Mouse (Mus musculus) adrenal gland, postnatal 25 days (tissue): Measurements from ENCODE around the gene Iqcd. TPM values are rescaled to one million over a fixed set of nuclear protein-coding genes. Genes with fewer than 3 reads are reported as not detected.
A peak's percentile ranks its signal among the peaks of the same experiment; 100 is the strongest.

ENCODE experiments used
- DNase-seq: peaks from one replicate; pipeline ENCODE4 v3.0.0; 2021; ENCODE audit warnings: mixed read lengths
- total RNA-seq: library from RNA; stranded (reverse); gene quantifications from 2 replicates; pipeline ENCODE4 v1.2.3, GENCODE M21; 2021

Iqcd gene
- total RNA-seq, 1 experiment from 2014 or later = 0.67 TPM

DNA sequence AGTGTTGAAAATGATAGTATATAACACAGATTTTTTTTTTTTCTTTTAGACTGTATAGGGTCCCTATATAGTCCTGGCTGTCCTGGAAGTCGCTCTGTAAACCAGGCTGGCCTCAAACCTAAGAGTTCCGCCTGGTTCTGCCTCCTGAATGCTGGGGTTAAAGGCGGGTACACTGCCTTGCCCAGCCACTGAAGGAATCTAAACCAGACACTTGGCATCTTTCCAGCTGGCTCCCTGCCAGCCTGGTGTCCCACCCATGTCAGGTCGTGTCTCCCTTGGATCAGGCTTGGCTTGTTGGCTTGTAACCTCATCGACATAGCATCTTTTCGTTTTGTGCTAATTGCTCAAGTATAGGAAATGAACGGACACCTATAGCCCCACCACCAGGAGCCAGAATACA is 39.8 kb downstream of the Iqcd start:
- DNase-seq = no peak

DNA sequence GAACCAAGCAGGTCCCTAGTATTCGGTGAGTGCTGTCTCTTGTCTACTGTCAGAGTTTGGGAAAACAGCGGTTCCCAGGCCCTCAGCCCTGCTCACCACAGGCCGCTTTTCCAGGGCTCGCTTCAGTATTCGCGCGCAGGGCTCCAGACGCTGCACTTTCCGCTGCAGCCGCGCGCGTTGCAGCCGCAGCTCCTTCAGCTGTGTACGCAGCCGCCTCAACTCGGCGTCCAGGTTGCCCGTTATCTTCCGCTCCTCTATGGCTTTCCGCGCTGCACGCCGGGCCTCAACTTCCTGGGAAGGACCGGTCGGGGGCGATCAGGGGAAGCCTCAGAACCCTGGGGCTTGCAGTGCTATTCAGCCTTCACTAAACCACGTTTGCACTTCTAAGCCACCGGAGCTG is 42.3 kb downstream of the Iqcd start:
- DNase-seq = no peak

DNA sequence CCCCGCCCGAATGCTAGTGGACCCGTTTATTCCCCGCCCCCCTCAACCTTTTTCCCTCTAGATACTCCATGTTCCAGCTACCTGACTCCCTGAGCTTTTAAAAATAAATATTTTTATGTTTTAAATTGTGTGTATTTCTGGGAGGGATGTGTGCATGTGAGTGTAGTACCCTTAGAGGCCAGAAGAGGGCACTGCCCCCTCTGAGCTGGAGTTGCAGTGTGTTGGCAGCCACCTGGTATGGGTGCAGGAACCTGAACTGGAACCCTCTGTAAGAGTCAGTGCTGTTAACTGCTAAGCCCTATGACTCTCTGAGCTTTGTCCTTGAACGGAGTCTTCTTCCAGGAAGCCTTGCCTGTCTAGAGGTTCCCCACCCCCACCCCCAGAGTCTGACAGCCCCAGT is 43.1 kb downstream of the Iqcd start:
- no peak for DNase-seq

DNA sequence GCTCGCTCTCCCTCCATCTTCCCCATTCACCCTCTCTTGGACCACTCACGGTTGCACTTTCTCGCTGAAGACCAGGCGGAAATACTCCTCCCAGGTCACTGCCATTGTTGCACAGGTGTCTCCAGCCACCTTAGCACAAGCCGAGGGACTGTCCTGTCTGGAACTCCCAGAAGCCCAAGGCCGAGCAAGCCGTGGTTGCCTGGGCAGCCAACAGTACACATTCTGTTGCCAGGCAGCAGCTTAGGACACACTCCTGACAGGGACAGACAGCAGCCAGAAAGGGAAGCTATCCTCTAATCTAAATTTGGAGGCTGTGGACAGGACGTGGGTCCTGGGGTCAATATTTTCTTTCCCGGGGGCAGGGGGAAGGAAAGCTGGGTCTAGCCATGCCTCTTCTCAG is 45.3 kb downstream of the Iqcd start, which contains the start of gene Cfap73:
Cfap73 (minus strand) TSS at position 105 of the 400 bp plus-strand sequence.
- peak; percentile 64 for DNase-seq

DNA sequence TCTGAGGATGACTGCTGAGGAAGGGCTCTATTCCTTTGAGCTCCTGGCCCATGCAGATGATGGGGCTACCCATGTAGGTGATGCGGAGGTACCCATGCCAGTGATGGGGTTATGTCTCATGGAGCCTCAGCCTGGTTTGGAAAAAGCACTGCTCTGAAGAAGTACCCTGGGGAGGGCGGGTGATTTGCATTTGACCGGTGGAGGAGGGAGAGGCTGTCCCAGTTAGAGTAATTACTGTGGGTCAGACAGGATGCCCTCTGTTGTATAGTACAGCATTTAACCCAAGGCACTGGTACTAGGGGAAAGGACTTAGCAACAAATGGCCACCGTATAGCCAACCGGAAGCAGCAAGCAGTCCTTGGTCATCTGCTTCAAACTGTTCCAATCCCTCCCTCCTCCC is 46.0 kb downstream of the Iqcd start:
- no peak for DNase-seq

DNA sequence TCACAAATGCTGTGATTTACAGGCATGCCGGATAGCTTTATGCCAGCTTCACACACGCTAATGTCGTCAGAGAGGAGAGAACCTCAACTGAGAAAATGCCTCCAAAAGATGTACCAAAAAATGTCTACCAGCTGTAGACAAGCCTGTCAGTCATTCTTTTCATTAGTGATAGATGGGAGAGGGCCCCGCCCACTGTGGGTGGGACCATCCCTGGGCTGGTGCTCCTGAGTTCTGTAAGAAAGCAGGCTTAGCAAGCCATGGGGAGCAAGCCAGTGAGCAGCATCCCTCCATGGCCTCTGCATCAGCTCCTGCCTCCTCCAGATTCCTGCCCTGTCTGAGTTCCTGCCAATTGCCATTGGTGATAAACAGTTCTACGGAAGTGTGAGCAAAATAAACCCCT is 46.8 kb downstream of the Iqcd start:
- no peak for DNase-seq

DNA sequence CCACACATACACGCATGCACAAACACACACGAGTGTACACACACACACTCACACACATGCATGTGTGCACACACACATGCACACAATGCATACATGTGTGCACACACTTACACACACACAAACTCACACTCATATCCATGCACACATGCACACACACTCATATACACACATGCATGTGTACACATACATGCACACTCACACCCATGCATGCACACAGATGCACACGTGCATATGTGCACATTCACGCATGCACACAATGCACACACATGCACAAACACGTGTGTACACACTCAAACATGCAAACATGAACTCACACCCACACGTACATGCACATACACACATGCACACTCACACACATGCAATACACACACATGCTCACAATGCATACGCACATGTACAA is 51.3 kb downstream of the Iqcd start:
- no peak for DNase-seq

DNA sequence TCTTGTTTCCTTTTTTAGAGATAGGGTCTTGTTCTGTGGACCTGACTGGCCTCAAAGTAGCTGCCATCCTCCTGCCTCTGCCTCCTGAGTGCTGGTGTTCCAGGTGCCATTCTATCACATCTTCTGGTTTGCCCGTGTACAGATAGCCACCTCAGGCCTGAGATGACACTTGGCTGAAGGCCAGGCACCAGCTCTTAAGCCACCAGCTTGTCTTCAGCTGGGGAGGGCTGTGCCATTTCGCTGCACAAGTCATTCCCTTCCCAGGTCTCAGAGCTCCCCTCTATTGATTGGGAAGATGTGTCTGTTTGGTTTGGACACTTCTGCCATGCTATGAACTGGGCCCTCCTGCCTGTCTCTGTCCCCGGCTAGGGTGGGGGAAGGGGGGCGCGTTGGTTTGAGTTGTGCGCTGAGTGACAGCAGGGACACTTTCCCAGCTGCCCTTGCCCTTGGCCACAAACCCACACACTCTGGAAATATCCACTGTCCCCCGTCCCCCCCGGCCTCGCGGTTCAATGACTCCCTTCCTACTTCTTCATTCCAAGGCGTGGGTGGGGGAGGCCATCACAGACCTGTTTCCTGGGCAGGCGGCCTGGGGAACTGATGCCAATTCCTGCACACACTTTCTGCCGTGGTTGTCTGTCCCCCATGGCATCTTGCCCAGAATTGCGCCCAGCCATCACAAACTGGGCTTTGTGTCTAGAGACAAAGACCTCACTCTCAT is 54.7 kb downstream of the Iqcd start:
- DNase-seq = peak; percentile 77

DNA sequence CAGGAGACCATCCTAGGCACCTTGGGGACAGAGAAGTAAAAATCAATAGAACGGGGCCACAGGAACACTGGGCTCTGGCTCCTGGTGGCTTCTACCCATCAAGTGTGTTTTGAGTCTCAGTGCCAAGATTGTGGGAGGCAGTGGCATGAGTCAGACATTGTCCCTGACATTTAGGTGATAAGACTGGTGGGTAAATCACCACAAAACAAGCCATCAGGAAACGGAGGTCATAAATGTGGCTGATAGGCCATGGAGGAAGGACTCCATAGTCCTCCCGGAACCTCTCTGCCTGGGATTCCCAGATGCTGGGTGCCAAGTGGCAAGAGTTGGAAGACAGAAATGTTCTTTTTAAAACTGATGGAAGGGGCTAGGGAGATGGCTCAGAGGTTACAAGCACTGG is 55.4 kb downstream of the Iqcd start:
- DNase-seq = peak; percentile 43

DNA sequence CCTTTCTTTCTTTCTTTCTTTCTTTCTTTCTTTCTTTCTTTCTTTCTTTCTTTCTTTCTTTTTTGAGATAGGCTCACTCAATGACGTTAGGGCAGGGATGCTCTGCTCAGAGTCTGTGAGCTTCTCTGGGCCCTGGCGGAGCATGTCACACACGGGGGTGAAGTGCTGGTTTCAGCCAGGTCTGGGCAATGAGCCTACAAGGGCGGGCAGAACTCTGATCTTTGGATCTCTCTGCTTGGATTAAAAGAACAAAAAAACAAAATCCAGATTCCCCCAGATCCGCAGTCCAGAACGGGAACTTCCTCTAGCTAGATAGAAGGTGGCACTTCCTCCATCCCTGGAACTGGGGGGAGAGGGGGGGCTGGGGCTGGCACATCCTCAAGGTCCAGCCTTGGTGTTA is 57.0 kb downstream of the Iqcd start:
- peak; percentile 63 for DNase-seq

DNA sequence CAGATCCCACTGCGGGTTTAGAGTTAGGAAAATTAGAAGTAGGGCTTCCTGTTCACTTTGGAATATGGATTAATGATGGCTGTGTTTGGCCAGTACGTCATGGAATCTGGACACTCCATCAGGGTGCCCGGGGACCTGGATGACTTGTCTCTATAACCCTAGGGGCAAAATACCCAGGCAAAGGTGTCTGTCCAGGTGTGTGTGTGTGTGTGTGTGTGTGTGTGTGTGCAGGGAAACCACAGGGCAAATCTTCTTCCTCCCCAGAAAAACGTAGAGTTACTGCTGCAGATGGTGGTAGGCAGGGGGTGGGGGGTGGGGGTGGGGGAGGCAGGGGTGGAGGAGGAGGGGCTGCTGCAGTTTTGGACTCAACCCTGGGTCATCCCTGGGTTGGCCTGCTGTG is 58.5 kb downstream of the Iqcd start:
- DNase-seq = no peak

DNA sequence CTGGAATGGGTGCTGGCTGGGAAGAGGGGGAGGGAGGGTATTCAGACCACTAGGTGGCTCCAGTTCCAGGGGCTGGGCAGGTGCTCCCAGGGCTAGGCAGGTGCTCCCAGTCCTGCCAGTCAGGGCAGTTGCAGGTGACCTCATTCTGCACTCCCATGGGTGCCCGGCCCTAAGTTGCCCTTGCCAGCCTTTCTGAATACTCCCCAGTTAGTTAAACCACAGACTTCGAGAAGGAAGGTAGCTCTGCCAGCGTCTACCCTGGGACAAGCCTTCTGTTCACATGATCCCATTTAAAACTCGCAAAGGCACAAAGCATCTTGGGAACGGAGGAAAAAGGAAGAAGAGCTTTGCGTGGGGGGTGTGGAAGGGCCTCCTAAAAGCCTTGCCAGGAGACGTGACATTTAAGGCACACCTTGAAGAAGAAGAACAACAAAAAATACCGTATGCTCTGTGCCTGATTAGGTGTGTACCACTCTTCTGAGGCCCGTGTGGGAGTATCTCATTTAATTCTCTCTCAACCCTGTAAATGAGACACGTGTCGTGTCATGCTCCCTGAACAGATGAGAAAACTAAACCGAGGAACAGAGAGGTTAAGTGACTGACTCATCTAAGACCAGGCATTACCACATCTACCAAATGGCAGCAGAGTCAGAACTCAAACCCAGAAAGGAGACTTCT is 59.1 kb downstream of the Iqcd start:
- DNase-seq = no peak

DNA sequence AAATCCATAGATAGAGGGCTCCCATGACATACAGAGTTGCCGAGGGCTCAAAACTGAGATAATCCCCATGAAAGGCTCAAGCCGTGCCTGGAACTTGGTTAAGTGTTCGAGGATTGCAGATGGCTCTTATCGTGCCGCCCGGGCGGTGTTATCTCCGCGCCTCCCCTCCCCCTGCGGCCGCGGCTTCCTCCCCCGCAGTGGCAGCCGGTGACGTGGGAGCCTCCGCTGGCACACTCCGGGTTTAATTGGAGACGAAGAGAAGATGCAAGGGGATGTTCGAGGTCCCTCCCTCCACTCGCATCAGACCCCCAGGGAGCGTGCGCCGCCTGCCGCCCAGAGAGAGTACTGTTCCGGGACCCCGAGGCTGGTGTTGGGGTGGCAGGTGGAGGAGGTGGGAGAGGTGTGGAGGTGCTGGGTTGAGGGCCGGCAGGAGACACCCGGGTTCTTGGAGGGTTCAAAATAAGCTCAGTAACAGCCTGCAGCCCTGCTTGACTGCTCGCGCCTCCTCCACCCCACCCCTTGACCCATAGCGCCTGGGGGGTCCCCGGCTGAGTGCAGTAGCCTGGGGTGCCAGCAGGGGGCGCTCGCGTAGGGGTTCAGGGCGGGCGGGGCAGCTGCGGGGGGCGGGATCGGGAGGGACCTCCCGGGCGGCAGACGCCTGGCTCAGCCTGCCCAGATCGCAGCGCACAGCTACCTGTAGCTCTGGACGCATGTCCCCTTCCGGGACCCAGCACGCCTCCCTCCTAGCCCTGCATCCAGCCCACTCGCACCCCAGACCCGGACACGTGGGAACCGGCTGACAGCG is 60.0 kb downstream of the Iqcd start, which contains the start of gene Rasal1:
Rasal1 (plus strand) TSS at position 244 of the 805 bp plus-strand sequence.
- DNase-seq = peak; percentile 81

DNA sequence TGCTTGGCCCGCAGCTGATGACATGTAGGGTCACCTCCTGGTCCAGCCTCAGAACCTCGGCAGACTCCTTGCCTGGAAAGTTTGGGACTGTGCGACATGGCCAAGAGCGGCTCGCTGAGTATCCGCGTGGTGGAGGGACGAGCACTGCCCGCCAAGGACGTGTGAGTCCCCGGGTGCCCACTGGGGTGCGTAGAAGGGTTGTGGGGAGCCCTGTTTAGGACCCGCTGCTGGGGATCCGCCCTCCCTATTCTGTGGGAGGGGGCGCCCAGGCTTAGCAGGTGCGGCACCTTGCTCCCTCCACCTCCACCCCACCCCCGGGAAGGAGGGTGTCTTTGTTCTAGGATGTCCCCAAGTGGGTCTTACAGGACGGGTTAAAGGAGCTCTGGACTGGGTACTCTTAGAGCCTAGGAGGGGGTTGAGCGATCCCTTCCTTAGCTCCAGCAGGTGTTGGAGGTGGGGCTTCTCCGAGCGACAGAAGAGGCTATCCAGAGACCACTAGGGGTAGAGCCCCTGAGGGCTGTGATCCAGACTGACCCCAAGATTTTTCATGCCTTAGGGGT is 60.6 kb downstream of the Iqcd start:
- no peak for DNase-seq

DNA sequence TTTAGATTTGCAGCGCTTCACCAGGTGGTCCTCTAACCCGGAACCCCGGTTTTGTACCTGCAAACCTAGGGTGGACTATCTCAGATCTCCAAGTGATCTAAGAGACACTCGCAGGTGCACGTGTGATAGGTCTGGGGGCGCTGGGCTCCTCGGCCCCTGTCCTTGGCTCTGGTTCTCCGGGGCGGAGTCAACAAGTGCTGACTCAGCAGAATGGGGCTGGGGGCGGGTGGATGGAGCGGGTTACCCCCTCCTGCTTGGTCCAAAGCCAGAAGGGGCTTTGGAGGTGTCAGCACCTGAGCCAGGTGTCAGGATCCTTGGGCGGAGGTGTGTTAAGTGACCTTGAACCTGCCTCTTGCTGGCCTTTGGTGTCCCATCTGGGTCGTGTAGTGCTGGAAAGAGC is 61.1 kb downstream of the Iqcd start:
- no peak for DNase-seq

DNA sequence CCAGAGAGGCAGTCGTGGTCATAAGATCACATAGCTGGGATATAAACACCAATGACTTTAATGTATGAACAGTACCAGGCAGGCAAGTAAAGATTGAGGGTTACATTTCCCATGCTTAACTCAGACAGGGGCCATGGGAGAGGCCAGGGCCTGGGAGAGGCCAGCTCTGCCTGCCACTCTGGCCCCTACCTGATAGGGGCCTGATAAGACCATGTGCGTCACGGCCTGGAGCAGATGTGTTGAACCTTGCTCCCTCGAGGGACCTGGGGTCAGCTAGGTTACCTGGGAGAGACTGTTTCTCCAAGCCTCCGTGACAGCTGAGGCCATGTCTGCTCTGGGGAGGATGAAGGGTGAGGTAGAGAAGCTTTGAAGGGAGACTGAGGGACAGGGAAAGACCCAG is 62.4 kb downstream of the Iqcd start:
- no peak for DNase-seq

DNA sequence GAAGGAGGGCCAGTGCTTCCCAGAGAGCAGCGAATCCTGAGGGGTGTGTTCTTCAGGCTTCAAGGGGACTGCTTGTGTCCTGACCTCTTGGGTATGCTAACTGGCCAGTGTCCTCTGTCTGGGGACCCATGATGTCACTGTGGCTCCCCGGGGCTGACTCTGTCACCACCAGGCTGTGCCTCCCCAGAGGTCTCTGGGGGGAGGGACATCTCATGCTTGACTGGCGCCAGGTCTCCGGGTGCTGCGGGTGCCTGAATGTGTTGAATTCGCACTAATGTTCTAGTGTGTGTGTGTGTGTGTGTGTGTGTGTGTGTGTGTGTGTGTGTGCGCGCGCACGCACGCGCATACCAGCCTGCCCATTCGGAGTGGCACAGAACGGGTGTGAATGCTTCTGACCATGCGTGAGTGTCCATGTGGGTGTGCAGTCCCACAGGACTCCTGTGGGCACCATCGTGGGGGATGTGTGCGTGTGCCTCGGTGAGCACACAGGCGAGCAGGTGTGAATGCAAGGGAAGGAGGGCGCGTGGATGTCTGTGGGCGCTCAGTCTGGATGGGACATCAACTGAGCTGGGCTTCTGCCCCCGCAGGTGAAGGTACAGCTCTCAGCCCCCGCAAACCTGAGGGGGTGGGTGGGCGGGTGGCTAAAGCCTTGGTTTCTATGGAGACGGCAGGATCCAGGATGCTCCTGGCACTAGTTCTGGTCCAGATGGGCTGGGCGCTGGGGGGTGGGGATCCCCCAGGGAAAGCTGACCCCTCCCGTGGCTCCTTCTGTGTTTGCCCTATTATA is 64.3 kb downstream of the Iqcd start:
- DNase-seq = no peak

DNA sequence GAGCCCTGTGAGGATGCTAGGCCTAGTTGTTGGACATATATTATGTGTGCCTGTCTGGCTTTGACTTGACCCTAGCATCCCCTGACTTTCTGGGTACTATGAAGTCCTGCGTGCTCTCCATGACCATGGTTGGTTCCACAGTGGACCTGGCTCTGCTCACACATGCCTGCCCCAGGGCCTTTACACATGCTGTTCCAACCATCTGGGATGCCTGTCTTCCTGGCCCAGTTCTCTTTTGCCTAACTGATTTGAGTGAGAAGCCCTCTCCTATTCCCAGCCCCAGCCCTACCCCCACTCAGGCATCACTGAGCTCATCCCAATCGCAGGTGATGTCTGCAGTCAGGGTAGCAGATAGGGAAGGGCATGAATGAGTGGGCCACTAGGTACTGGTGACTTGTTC is 65.1 kb downstream of the Iqcd start:
- DNase-seq = no peak

DNA sequence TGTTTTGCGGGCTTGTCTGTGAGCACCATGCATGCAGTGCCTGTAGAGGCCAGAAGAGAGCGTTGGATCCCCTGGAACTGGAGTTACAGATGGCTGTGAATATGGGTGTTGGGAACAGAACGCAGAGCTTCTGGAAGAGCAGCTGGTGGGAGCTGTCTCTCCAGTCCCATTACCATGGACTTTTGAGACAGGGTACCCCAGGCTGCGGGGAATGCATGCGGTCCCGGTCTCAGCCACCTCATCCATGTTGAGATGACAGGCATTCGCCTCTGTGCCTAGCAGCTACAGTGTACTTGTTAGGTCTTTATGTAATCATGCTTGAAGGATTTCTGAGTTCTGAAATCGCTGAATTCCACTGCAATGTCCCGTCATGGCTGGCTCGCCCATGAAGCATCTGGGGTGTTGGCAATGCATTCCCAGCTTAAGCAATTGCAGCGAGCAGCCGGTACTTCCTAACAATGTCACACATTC is 67.5 kb downstream of the Iqcd start:
- no peak for DNase-seq
